8 mouse cellular contexts compared by ENCODE assay signal in the genomic region with DNA sequence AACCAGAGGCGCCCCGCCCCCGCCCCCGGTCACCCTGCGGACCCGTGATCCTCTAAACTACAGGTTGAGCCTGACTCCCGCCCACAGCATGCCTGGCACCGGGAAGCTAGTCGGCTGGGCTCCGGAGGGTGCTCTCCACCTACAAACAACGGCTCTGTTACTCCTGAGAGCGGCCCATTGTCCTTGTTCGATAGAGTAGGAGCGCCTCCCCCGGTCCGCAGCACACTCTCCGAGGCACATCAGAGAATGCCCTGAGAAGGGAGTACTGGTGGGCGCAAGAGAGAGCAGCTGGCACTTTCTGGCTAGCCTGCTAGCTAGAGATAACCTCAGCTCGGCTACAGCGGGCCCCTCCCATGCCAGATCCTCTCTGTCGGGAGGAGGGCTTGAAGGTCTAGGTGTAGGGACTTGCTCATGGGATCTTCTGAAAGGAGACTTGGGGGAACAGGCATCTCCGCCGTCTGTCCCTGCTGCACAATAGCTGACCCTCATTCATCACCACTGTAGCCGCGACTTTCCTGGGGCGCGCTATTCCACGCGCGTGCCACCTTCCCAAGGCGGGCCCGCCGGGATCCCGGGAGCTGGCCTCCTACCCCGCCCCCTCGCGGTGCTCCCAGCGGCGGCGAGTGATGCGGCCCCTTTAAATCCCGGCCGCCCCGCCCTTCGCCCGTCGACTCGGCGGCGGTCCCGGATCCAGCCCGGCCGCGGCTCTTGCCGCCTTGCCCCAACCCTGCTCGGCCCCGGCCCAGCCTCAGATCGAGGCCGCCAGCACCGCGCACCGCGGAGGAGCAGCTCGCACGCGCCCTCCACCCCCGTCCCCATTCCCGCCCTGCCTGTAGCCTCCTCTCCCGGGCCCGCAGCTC. TPM values are rescaled to one million over a fixed set of nuclear protein-coding genes. Genes with fewer than 3 reads are reported as not detected.
A peak's percentile ranks its signal among the peaks of the same experiment; 100 is the strongest.
DNase-seq lines count a peak whose midpoint lies in the region; ATAC-seq and TF ChIP-seq lines count a peak whose summit lies in the region.

No protein-coding gene starts in this region.

- H3K9ac ChIP-seq in intestine, embryonic 16.5 days (ENCODE audit: low read depth, low read length) = peak overlapping the region; percentile 97
- H3K9ac ChIP-seq in limb, embryonic 12.5 days (replicated peaks) = peak overlapping the region; percentile 97
- H3K9ac ChIP-seq in midbrain, embryonic 13.5 days (replicated peaks) = peak overlapping the region; percentile 99

- H3K36me3 ChIP-seq in intestine, embryonic 16.5 days (ENCODE audit: control insufficient read depth, insufficient read depth, low read length) = no peaks in the 10 kb centered on the region
- H3K36me3 ChIP-seq in limb, embryonic 12.5 days = peaks cover 6% of the 10 kb centered on the region; the same call in 1 of the 2 replicates
- 0 out of 2 replicates have a peak, but pooled peaks cover under 1% of the 10 kb centered on the region for H3K36me3 ChIP-seq in midbrain, embryonic 13.5 days
- no peaks in the 10 kb centered on the region for H3K36me3 ChIP-seq in spleen, adult 2 months (ENCODE audit: control insufficient read depth, insufficient read depth, low read length)

- peak overlapping the region; percentile 97 for H3K4me3 ChIP-seq in intestine, embryonic 16.5 days (ENCODE audit: low read length)
- H3K4me3 ChIP-seq in limb, embryonic 12.5 days (replicated peaks) = peak overlapping the region; percentile 97
- peak overlapping the region; percentile 85 for H3K4me3 ChIP-seq in midbrain, embryonic 13.5 days (replicated peaks)
- peak overlapping the region; percentile 64 for H3K4me3 ChIP-seq in spleen, adult 2 months (ENCODE audit: extremely low read depth, insufficient read depth, insufficient read length)

- TF ChIP-seq CTCF in spleen, adult 2 months (IDR thresholded peaks at IDR 0.05; ENCODE audit: extremely low read depth, insufficient read depth, insufficient read length, insufficient replicate concordance) = no peak

- no peaks in the 10 kb centered on the region for H3K9me3 ChIP-seq in intestine, embryonic 16.5 days (ENCODE audit: control insufficient read depth, low read length)
- H3K9me3 ChIP-seq in limb, embryonic 12.5 days = no peaks in the 10 kb centered on the region
- H3K9me3 ChIP-seq in midbrain, embryonic 13.5 days = no peaks in the 10 kb centered on the region

- peak; percentile 88 for ATAC-seq in intestine, embryonic 16.5 days
- ATAC-seq in limb, embryonic 12.5 days (ENCODE audit: insufficient number of reproducible peaks, insufficient read depth, low FRiP score, low TSS enrichment, low read depth) = peak; percentile 73
- ATAC-seq in midbrain, embryonic 13.5 days = peak; percentile 86

- under 1% methylated on average over 70 of the region's 70 CpGs for WGBS in intestine, embryonic 16.5 days
- WGBS in limb, embryonic 12.5 days = under 1% methylated on average over 67 of the region's 70 CpGs
- WGBS in midbrain, embryonic 13.5 days = under 1% methylated on average over 67 of the region's 70 CpGs
- WGBS in spleen, adult 2 months = 1% methylated on average over 69 of the region's 70 CpGs

- H3K4me1 ChIP-seq in intestine, embryonic 16.5 days (ENCODE audit: control insufficient read depth, insufficient read depth, low read length) = peaks cover 38% of the 10 kb centered on the region
- peaks cover 48% of the 10 kb centered on the region for H3K4me1 ChIP-seq in limb, embryonic 12.5 days (replicated peaks)
- peaks cover 51% of the 10 kb centered on the region for H3K4me1 ChIP-seq in midbrain, embryonic 13.5 days (replicated peaks)
- H3K4me1 ChIP-seq in spleen, adult 2 months (ENCODE audit: control insufficient read depth, insufficient read depth, insufficient read length) = peaks cover 3% of the 10 kb centered on the region; the same call in 1 of the 2 replicates

- peak overlapping the region; percentile 91 for H3K27ac ChIP-seq in intestine, embryonic 16.5 days (ENCODE audit: low read length)
- H3K27ac ChIP-seq in limb, embryonic 12.5 days = peak overlapping the region; percentile 73
- peak overlapping the region; percentile 95 for H3K27ac ChIP-seq in midbrain, embryonic 13.5 days
- peak overlapping the region; percentile 64 for H3K27ac ChIP-seq in spleen, adult 2 months (ENCODE audit: insufficient read depth, low read length)

- no peaks in the 10 kb centered on the region for H3K27me3 ChIP-seq in intestine, embryonic 16.5 days (replicated peaks; ENCODE audit: control insufficient read depth, insufficient read depth, low read length)
- H3K27me3 ChIP-seq in limb, embryonic 12.5 days = no peaks in the 10 kb centered on the region
- H3K27me3 ChIP-seq in midbrain, embryonic 13.5 days = 0 out of 2 replicates have a peak, but pooled peaks cover 6% of the 10 kb centered on the region
- no peaks in the 10 kb centered on the region for H3K27me3 ChIP-seq in spleen, adult 2 months (ENCODE audit: control insufficient read depth, insufficient read depth, low read length)

- DNase-seq in layer of hippocampus, adult 11-12 months (ENCODE audit: low spot score) = peak; percentile 86
- DNase-seq in layer of hippocampus, adult 9-10 months (ENCODE audit: low spot score) = no peak
- peak; percentile 91 for DNase-seq in embryo, embryonic 11 days
- DNase-seq in gastrocnemius, postnatal 4 days (ENCODE audit: low spot score in 2 of 2) = peak; percentile 75 to 86
- peak in 1 of 2 experiments; percentile 56 for DNase-seq in spleen, adult 2 months (ENCODE audit: low read depth in 1 of 2, low spot score in 2 of 2)

- TF ChIP-seq POLR2A in spleen, adult 2 months (IDR thresholded peaks at IDR 0.05; ENCODE audit: low read depth, low read length) = no peak

- H3K4me2 ChIP-seq in intestine, embryonic 16.5 days (ENCODE audit: low read depth, low read length) = peak overlapping the region; percentile 89
- H3K4me2 ChIP-seq in limb, embryonic 12.5 days = peak overlapping the region; percentile 92
- H3K4me2 ChIP-seq in midbrain, embryonic 13.5 days (replicated peaks) = peak overlapping the region; percentile 91

RNA-seq across cellular contexts. Expression of a gene that starts 13.5 kb away (rescaled TPM):
- total RNA-seq in gastrocnemius, postnatal 4 days (2021) = 1 to 10 TPM; 5.7 to 7.3 TPM
- 4.3 and 5.1 TPM in 2 replicates for polyA plus RNA-seq in intestine, embryonic 16.5 days (2015; fragmentation: Nextera tagmentation; extraction: Ambion mirVana)
- polyA plus RNA-seq in limb, embryonic 12.5 days (2016; fragmentation: Nextera tagmentation; extraction: Ambion mirVana) = 0.47 and 1.0 TPM in 2 replicates
- 0.89 and 1.2 TPM in 2 replicates for polyA plus RNA-seq in midbrain, embryonic 13.5 days (2015; fragmentation: Nextera tagmentation; extraction: Ambion mirVana)
- polyA plus RNA-seq in spleen, adult 2 months (2012; rRNA removed) = 44.9 and 53.9 TPM in 2 replicates

RNA-seq across cellular contexts. Expression of a gene that starts 14.2 kb away (rescaled TPM):
- 10 to 100 TPM; 37.0 to 40.1 TPM for total RNA-seq in gastrocnemius, postnatal 4 days (2021)
- 7.6 and 8.2 TPM in 2 replicates for polyA plus RNA-seq in intestine, embryonic 16.5 days (2015; fragmentation: Nextera tagmentation; extraction: Ambion mirVana)
- 31.2 and 35.2 TPM in 2 replicates for polyA plus RNA-seq in limb, embryonic 12.5 days (2016; fragmentation: Nextera tagmentation; extraction: Ambion mirVana)
- 18.0 and 30.1 TPM in 2 replicates for polyA plus RNA-seq in midbrain, embryonic 13.5 days (2015; fragmentation: Nextera tagmentation; extraction: Ambion mirVana)
- 32.6 and 41.5 TPM in 2 replicates for polyA plus RNA-seq in spleen, adult 2 months (2012; rRNA removed)

RNA-seq across cellular contexts. Expression of a gene that starts 14.3 kb away (rescaled TPM):
- 100 to 1,000 TPM; 204 to 225 TPM for total RNA-seq in gastrocnemius, postnatal 4 days (2021)
- 193 and 196 TPM in 2 replicates for polyA plus RNA-seq in intestine, embryonic 16.5 days (2015; fragmentation: Nextera tagmentation; extraction: Ambion mirVana)
- 165 and 167 TPM in 2 replicates for polyA plus RNA-seq in limb, embryonic 12.5 days (2016; fragmentation: Nextera tagmentation; extraction: Ambion mirVana)
- polyA plus RNA-seq in midbrain, embryonic 13.5 days (2015; fragmentation: Nextera tagmentation; extraction: Ambion mirVana) = 271 and 280 TPM in 2 replicates
- 113 and 117 TPM in 2 replicates for polyA plus RNA-seq in spleen, adult 2 months (2012; rRNA removed)

RNA-seq across cellular contexts. Expression of a gene that starts 50.7 kb away (rescaled TPM):
- 1 to 10 TPM; 9.7 to 9.8 TPM for total RNA-seq in gastrocnemius, postnatal 4 days (2021)
- polyA plus RNA-seq in intestine, embryonic 16.5 days (2015; fragmentation: Nextera tagmentation; extraction: Ambion mirVana) = 10.3 and 12.4 TPM in 2 replicates
- 22.8 and 23.8 TPM in 2 replicates for polyA plus RNA-seq in limb, embryonic 12.5 days (2016; fragmentation: Nextera tagmentation; extraction: Ambion mirVana)
- 34.1 and 35.1 TPM in 2 replicates for polyA plus RNA-seq in midbrain, embryonic 13.5 days (2015; fragmentation: Nextera tagmentation; extraction: Ambion mirVana)
- 2.4 and 3.5 TPM in 2 replicates for polyA plus RNA-seq in spleen, adult 2 months (2012; rRNA removed)
